Mouse (Mus musculus): ENCODE data around the gene Gm11096. TPM values are rescaled to one million over a fixed set of nuclear protein-coding genes. Genes with fewer than 3 reads are reported as not detected.

Gene Gm11096
- polyA plus RNA-seq, 1 experiment from 2014 or later, result not detected

DNA sequence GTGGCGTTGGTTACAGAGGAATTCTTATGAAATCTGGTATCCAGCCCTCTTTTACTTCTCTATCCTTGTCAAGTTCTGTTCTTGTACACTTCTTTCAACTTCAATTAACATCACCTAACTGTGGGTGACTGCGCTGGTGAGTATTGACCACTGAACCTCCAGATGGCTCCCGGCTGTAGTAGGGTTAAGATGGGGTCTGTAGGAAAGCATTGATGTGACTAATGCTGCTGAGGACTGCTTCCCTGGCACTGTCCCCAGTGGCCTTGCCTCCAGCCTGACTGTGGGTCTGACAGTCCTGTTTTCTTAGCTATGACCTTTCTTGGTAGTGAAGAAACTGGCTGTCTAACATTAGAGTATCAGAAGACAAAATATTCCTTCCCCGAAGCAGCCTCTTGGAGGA lies 38.4 kb upstream of the Gm11096 start:
- H3K4me3 ChIP-seq (ENCODE audit: low read depth, low read length), result no peak overlapping the region
- no peaks in the 10 kb centered on the region for H3K9me3 ChIP-seq (ENCODE audit: control insufficient read depth, low read length)
- H3K4me1 ChIP-seq (replicated peaks; ENCODE audit: control insufficient read depth, insufficient read depth), result no peaks in the 10 kb centered on the region
- no peak for TF ChIP-seq EP300 (optimal IDR thresholded peaks at IDR 0.05)
- TF ChIP-seq CTCF (IDR thresholded peaks at IDR 0.05; ENCODE audit: low read depth), result no peak
- no peaks in the 10 kb centered on the region for H3K27me3 ChIP-seq (ENCODE audit: control insufficient read depth, insufficient read depth, low read length)
- 71% methylated on average over 4 of the region's 4 CpGs for WGBS
- ATAC-seq (ENCODE audit: low FRiP score, low TSS enrichment), result peak; percentile 35; the same call in 1 of the 2 replicates
- H3K27ac ChIP-seq (replicated peaks), result peak overlapping the region; percentile 45; the same call in 1 of the 2 replicates
- H3K36me3 ChIP-seq (ENCODE audit: control insufficient read depth, insufficient read depth, low read length), result 0 out of 2 replicates have a peak, but pooled peaks cover 3% of the 10 kb centered on the region
- no peak for DNase-seq (ENCODE audit: low spot score)
- H3K4me2 ChIP-seq (replicated peaks; ENCODE audit: low read depth), result no peak overlapping the region
- H3K9ac ChIP-seq (ENCODE audit: low read length), result no peak overlapping the region

DNA sequence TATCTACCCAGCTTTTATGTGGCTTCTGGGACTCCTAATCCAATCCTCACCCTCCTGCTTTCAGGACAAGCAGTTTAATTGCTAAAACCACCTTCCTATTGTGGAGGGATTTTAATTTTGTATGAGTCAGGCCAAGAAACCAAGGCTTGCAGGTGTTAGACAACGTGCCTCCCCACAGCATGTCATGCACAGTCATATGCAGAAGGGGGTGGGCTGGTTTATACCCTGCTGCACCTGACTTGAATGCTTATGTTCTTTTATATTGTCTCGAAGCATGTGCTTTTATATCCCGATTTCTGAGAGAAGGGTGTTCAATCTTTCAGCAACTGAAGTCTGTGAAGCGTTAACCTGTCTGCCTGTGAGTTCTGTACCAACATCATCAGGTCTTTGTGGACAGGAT lies 37.3 kb upstream of the Gm11096 start:
- Histone ChIP-seq H3K36me3 (ENCODE audit: control insufficient read depth, insufficient read depth, low read length) (0 out of 2 replicates have a peak, but pooled peaks cover 3% of the 10 kb centered on the region), H3K4me3 (ENCODE audit: low read depth, low read length) (no peak overlapping the region), H3K27ac (replicated peaks) (no peak overlapping the region), H3K9me3 (ENCODE audit: control insufficient read depth, low read length) (no peaks in the 10 kb centered on the region), H3K9ac (ENCODE audit: low read length) (no peak overlapping the region), H3K4me2 (replicated peaks; ENCODE audit: low read depth) (no peak overlapping the region), H3K27me3 (ENCODE audit: control insufficient read depth, insufficient read depth, low read length) (no peaks in the 10 kb centered on the region), H3K4me1 (replicated peaks; ENCODE audit: control insufficient read depth, insufficient read depth) (no peaks in the 10 kb centered on the region)
- ATAC-seq (ENCODE audit: low FRiP score, low TSS enrichment), result no peak
- TF ChIP-seq EP300 (optimal IDR thresholded peaks at IDR 0.05) (no peak), CTCF (IDR thresholded peaks at IDR 0.05; ENCODE audit: low read depth) (no peak)
- WGBS, result 65% methylated on average over 4 of the region's 4 CpGs
- no peak for DNase-seq (ENCODE audit: low spot score)

DNA sequence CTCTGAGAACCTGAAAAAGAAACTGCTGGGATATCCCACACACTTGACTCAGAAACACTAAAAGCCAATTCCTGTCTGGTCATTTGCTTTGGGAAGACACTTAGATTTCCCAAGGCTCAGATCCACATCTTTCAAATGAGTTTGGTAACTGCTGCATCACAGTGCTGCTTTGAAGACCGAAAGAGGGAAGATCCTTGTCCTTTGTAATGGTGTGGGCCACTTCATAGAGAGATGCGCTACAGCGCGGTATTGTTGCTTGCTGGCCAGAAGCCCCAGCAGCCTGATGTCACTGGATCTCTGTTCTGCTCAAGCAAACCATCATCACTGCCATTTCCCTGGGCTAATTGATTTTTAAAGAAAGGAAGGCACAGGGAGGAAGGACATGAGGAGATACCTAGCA lies 28.8 kb upstream of the Gm11096 start:
- no peak for DNase-seq (ENCODE audit: low spot score)
- Histone ChIP-seq H3K9ac (ENCODE audit: low read length) (no peak overlapping the region), H3K27me3 (ENCODE audit: control insufficient read depth, insufficient read depth, low read length) (no peaks in the 10 kb centered on the region), H3K4me2 (replicated peaks; ENCODE audit: low read depth) (no peak overlapping the region), H3K9me3 (ENCODE audit: control insufficient read depth, low read length) (no peaks in the 10 kb centered on the region), H3K4me3 (ENCODE audit: low read depth, low read length) (no peak overlapping the region), H3K4me1 (replicated peaks; ENCODE audit: control insufficient read depth, insufficient read depth) (no peaks in the 10 kb centered on the region), H3K36me3 (ENCODE audit: control insufficient read depth, insufficient read depth, low read length) (no peaks in the 10 kb centered on the region), H3K27ac (replicated peaks) (no peak overlapping the region)
- WGBS, result 91% methylated on average over 4 of the region's 4 CpGs
- ATAC-seq (ENCODE audit: low FRiP score, low TSS enrichment), result no peak
- TF ChIP-seq EP300 (optimal IDR thresholded peaks at IDR 0.05), result no peak

DNA sequence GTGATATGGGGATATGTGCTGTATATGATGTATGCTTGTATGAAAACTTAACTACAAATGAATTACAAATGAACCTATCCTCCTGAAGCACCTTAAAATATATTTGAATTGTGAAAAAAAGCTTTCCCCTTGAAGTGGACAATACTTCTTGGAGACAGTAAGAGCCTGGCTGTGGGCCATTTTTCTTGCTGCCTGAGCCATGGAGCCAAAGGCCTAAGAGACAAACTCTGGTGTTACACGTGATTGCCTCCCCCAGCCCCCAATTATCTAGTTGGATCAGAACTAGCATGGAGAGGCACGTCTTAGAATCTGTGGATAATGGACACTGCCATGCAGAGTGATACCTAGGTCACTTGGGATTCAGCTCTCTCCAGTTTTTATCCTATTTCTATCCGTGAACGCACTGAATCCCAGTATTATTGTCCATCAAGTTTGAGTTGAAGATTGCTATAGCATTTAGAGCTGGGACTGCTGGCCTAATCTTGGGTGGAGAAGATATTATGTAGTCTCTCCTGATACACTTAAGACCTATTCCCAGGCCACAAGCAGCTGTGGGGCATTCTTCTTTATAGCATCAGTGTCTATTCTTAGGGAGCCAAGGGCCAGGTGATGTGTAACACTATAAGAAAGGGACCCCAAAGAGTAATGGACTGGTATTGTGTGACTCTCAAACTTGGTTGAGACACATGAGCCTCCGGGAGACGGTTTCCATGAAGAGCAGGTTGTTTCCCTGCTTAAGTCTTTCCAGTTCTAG lies 25.0 kb upstream of the Gm11096 start:
- TF ChIP-seq EP300 (optimal IDR thresholded peaks at IDR 0.05), result no peak
- TF ChIP-seq CTCF (IDR thresholded peaks at IDR 0.05; ENCODE audit: low read depth), result no peak
- 84% methylated on average over 6 of the region's 6 CpGs for WGBS

DNA sequence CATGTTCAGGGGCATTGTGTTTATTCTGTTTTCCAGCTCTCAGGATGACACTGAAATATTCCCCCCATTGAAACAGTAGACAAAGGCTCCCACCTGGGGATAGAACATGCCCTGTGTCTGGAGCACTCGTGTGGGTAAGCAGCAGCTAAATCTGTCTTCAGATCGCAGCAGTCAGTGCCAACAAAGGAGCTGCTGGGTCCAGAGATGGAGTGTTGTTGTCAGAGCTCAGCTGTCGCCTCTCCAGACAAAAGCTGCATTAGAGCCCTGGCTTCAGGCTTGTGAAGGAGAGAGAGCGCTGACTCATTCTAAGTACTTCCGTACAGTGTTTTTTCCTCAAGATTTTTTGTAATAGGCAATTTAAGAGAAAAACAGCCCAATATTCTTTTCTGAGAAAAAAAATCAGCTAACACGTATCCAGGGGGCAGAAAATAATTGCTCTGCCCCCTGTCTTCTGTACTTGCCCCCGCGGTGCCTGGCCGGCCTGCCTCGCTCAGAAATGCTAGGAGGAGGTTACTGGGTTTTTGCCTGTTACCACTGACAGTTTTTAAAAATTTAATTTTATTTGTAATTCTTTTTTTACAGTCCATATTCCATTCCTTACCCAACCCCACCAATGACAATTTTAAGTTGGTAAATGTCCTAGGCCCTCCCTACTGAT lies 21.6 kb upstream of the Gm11096 start:
- WGBS, result 65% methylated on average over 10 of the region's 10 CpGs
- TF ChIP-seq CTCF (IDR thresholded peaks at IDR 0.05; ENCODE audit: low read depth) (no peak), EP300 (optimal IDR thresholded peaks at IDR 0.05) (no peak)

More for the DNA sequence above, 25.0 kb upstream of the Gm11096 start:
- DNase-seq (ENCODE audit: low spot score), result no peak
- no peak overlapping the region for H3K27ac ChIP-seq (replicated peaks)
- H3K27me3 ChIP-seq (ENCODE audit: control insufficient read depth, insufficient read depth, low read length), result no peaks in the 10 kb centered on the region
- H3K4me3 ChIP-seq (ENCODE audit: low read depth, low read length), result no peak overlapping the region
- H3K4me1 ChIP-seq (replicated peaks; ENCODE audit: control insufficient read depth, insufficient read depth), result no peaks in the 10 kb centered on the region
- H3K4me2 ChIP-seq (replicated peaks; ENCODE audit: low read depth), result no peak overlapping the region
- H3K9me3 ChIP-seq (ENCODE audit: control insufficient read depth, low read length), result no peaks in the 10 kb centered on the region
- H3K9ac ChIP-seq (ENCODE audit: low read length), result no peak overlapping the region
- ATAC-seq (ENCODE audit: low FRiP score, low TSS enrichment), result no peak
- H3K36me3 ChIP-seq (ENCODE audit: control insufficient read depth, insufficient read depth, low read length), result no peaks in the 10 kb centered on the region

More for the DNA sequence above, 21.6 kb upstream of the Gm11096 start:
- no peak for DNase-seq (ENCODE audit: low spot score)
- H3K4me2 ChIP-seq (replicated peaks; ENCODE audit: low read depth), result no peak overlapping the region
- no peak for ATAC-seq (ENCODE audit: low FRiP score, low TSS enrichment)
- no peaks in the 10 kb centered on the region for H3K27me3 ChIP-seq (ENCODE audit: control insufficient read depth, insufficient read depth, low read length)
- no peak overlapping the region for H3K4me3 ChIP-seq (ENCODE audit: low read depth, low read length)
- no peak overlapping the region for H3K27ac ChIP-seq (replicated peaks)
- H3K9ac ChIP-seq (ENCODE audit: low read length), result no peak overlapping the region
- no peaks in the 10 kb centered on the region for H3K36me3 ChIP-seq (ENCODE audit: control insufficient read depth, insufficient read depth, low read length)
- H3K4me1 ChIP-seq (replicated peaks; ENCODE audit: control insufficient read depth, insufficient read depth), result no peaks in the 10 kb centered on the region
- H3K9me3 ChIP-seq (ENCODE audit: control insufficient read depth, low read length), result no peaks in the 10 kb centered on the region

Measured in stomach, postnatal 0 days (tissue).